Mouse (Mus musculus) heart, embryonic 10.5 days (tissue): Measurements from ENCODE around the gene Pou2af1. TPM values are rescaled to one million over a fixed set of nuclear protein-coding genes. Genes with fewer than 3 reads are reported as not detected.
A peak's percentile ranks its signal among the peaks of the same experiment; 100 is the strongest.

Experiments
- DNase-seq: peaks from one replicate; pipeline ENCODE4 v3.0.0-alpha.2; 2017; ENCODE audit warnings: low spot score
- H3K27ac ChIP-seq: fragments of 300-500 bp; sonication (generic); 2 replicates; pipeline ENCODE4 v1.5.1; 2016; ENCODE audit warnings: mild to moderate bottlenecking
- H3K27me3 ChIP-seq: fragments of 300-500 bp; sonication (generic); 2 replicates; pipeline ENCODE4 v1.6.1; 2016; ENCODE audit warnings: mild to moderate bottlenecking; ENCODE audit not compliant: poor library complexity, insufficient read depth, severe bottlenecking
- H3K36me3 ChIP-seq: fragments of 300-500 bp; sonication (generic); 2 replicates; pipeline ENCODE4 v1.6.1; 2016; ENCODE audit warnings: mild to moderate bottlenecking, moderate library complexity
- H3K4me1 ChIP-seq: fragments of 300-500 bp; sonication (generic); 2 replicates; pipeline ENCODE4 v1.6.1; 2016; ENCODE audit warnings: mild to moderate bottlenecking
- H3K4me3 ChIP-seq: fragments of 300-500 bp; sonication (generic); 2 replicates; pipeline ENCODE4 v1.5.1; 2016; ENCODE audit warnings: mild to moderate bottlenecking, moderate library complexity
- H3K9me3 ChIP-seq: fragments of 300-500 bp; sonication (generic); 2 replicates; pipeline ENCODE4 v1.6.1; 2016; ENCODE audit warnings: mild to moderate bottlenecking, moderate library complexity
- WGBS: fragments of 180-500 bp; shearing (Covaris S2); methylation state at CpG from one replicate; pipeline ENCODE4 v1.1.7; 2016; 5-methylcytosine and 5-hydroxymethylcytosine counted together
- polyA plus RNA-seq: library from polyadenylated mRNA; unstranded; fragments of >200 nt; fragmentation: Nextera tagmentation; extraction: Ambion mirVana; gene quantifications from 2 replicates; pipeline ENCODE4 v1.2.1, GENCODE M21; 2016

The Pou2af1 gene
- polyA plus RNA-seq, 1 experiment from 2014 or later: 0.08 TPM

- no peak overlapping the region for H3K4me3 ChIP-seq
- peak; percentile 10 for DNase-seq
- H3K4me1 ChIP-seq: peaks cover 3% of the 10 kb centered on the region; the same call in 1 of the 2 replicates
- WGBS: 80% methylated on average over 4 of the region's 4 CpGs
- no peaks in the 10 kb centered on the region for H3K36me3 ChIP-seq
- H3K27me3 ChIP-seq: no peaks in the 10 kb centered on the region
- no peak overlapping the region for H3K27ac ChIP-seq
- H3K9me3 ChIP-seq: no peaks in the 10 kb centered on the region
These were observed 43.4 kb downstream of the Pou2af1 start for GRCm38 (mm10) chr9:51256780-51257502.

- Histone ChIP-seq H3K36me3 (no peaks in the 10 kb centered on the region), H3K4me3 (no peak overlapping the region), H3K27me3 (no peaks in the 10 kb centered on the region), H3K4me1 (peaks cover 3% of the 10 kb centered on the region; the same call in 1 of the 2 replicates), H3K27ac (no peak overlapping the region), H3K9me3 (no peaks in the 10 kb centered on the region)
- WGBS: 76% methylated on average over 5 of the region's 5 CpGs
- peak; percentile 52 for DNase-seq
These were observed 44.9 kb downstream of the Pou2af1 start for GRCm38 (mm10) chr9:51258426-51258825.

GRCm38 (mm10) chr9:51268852-51269251 lies 55.3 kb downstream of the Pou2af1 start:
- H3K4me3 ChIP-seq: no peak overlapping the region
- H3K4me1 ChIP-seq: no peaks in the 10 kb centered on the region
- WGBS: 87% methylated on average over 5 of the region's 5 CpGs
- H3K27me3 ChIP-seq: no peaks in the 10 kb centered on the region
- H3K9me3 ChIP-seq: no peaks in the 10 kb centered on the region
- H3K27ac ChIP-seq: no peak overlapping the region
- peak; percentile 46 for DNase-seq
- H3K36me3 ChIP-seq: no peaks in the 10 kb centered on the region

- 79% methylated on average over 8 of the region's 8 CpGs for WGBS
- H3K9me3 ChIP-seq: no peaks in the 10 kb centered on the region
- no peak for DNase-seq
These were observed 57.6 kb downstream of the Pou2af1 start for GRCm38 (mm10) chr9:51271073-51271472.

GRCm38 (mm10) chr9:51272102-51272501 lies 58.6 kb downstream of the Pou2af1 start:
- no peaks in the 10 kb centered on the region for H3K27me3 ChIP-seq
- no peak for DNase-seq
- H3K9me3 ChIP-seq: no peaks in the 10 kb centered on the region
- H3K36me3 ChIP-seq: no peaks in the 10 kb centered on the region
- H3K4me3 ChIP-seq: no peak overlapping the region
- H3K27ac ChIP-seq: no peak overlapping the region
- H3K4me1 ChIP-seq: 0 out of 2 replicates have a peak, but pooled peaks cover 4% of the 10 kb centered on the region
- WGBS: 68% methylated on average over 5 of the region's 5 CpGs

More at GRCm38 (mm10) chr9:51271073-51271472, 57.6 kb downstream of the Pou2af1 start:
- H3K27me3 ChIP-seq: no peaks in the 10 kb centered on the region
- H3K4me3 ChIP-seq: no peak overlapping the region
- 0 out of 2 replicates have a peak, but pooled peaks cover 4% of the 10 kb centered on the region for H3K4me1 ChIP-seq
- no peaks in the 10 kb centered on the region for H3K36me3 ChIP-seq
- H3K27ac ChIP-seq: no peak overlapping the region

GRCm38 (mm10) chr9:51273581-51274154 lies 60.2 kb downstream of the Pou2af1 start:
- WGBS: 64% methylated on average over 9 of the region's 9 CpGs
- H3K36me3 ChIP-seq: no peaks in the 10 kb centered on the region
- no peak overlapping the region for H3K4me3 ChIP-seq
- H3K27me3 ChIP-seq: no peaks in the 10 kb centered on the region
- H3K9me3 ChIP-seq: no peaks in the 10 kb centered on the region
- no peak for DNase-seq
- no peak overlapping the region for H3K27ac ChIP-seq
- H3K4me1 ChIP-seq: peaks cover 13% of the 10 kb centered on the region

- no peak for DNase-seq
These were observed 61.2 kb downstream of the Pou2af1 start for GRCm38 (mm10) chr9:51274678-51275077.

GRCm38 (mm10) chr9:51277834-51278498 lies 64.5 kb downstream of the Pou2af1 start:
- WGBS: 15% methylated on average over 13 of the region's 13 CpGs
- Histone ChIP-seq H3K27me3 (peaks cover 20% of the 10 kb centered on the region), H3K4me1 (peaks cover 19% of the 10 kb centered on the region), H3K9me3 (no peaks in the 10 kb centered on the region), H3K36me3 (no peaks in the 10 kb centered on the region), H3K4me3 (peak overlapping the region; percentile 74), H3K27ac (peak overlapping the region; percentile 91)
- no peak for DNase-seq

More at GRCm38 (mm10) chr9:51274678-51275077, 61.2 kb downstream of the Pou2af1 start:
- H3K9me3 ChIP-seq: no peaks in the 10 kb centered on the region
- no peak overlapping the region for H3K4me3 ChIP-seq
- H3K36me3 ChIP-seq: no peaks in the 10 kb centered on the region
- H3K4me1 ChIP-seq: peaks cover 19% of the 10 kb centered on the region
- 23% methylated on average over 4 of the region's 4 CpGs for WGBS
- no peak overlapping the region for H3K27ac ChIP-seq
- peaks cover under 1% of the 10 kb centered on the region; the same call in 1 of the 2 replicates for H3K27me3 ChIP-seq

GRCm38 (mm10) chr9:51278500-51279381 lies 65.2 kb downstream of the Pou2af1 start, which contains the start of gene Colca2:
Gene Colca2 (minus strand): TSS chr9:51278569.
- under 1% methylated on average over 53 of the region's 53 CpGs for WGBS
- Histone ChIP-seq H3K36me3 (no peaks in the 10 kb centered on the region), H3K9me3 (no peaks in the 10 kb centered on the region), H3K4me1 (peaks cover 19% of the 10 kb centered on the region), H3K27me3 (peaks cover 23% of the 10 kb centered on the region), H3K27ac (peak within 1 kb of the TSS; percentile 91), H3K4me3 (peak within 1 kb of the TSS; percentile 74)
- peak; percentile 91 for DNase-seq

- Histone ChIP-seq H3K4me3 (no peak overlapping the region), H3K9me3 (no peaks in the 10 kb centered on the region), H3K27ac (no peak overlapping the region), H3K36me3 (no peaks in the 10 kb centered on the region), H3K4me1 (no peaks in the 10 kb centered on the region), H3K27me3 (0 out of 2 replicates have a peak, but pooled peaks cover 13% of the 10 kb centered on the region)
- WGBS: 37% methylated on average over 2 of the region's 2 CpGs
- DNase-seq: no peak
These were observed 72.6 kb downstream of the Pou2af1 start for GRCm38 (mm10) chr9:51286079-51286478.
